Mouse (Mus musculus) olfactory bulb, adult 2 months (tissue): Measurements from ENCODE around the gene Ttl.

Source experiments
- CTCF ChIP-seq: fragments of 200-500 bp; IDR thresholded peaks from 2 replicates; pipeline ENCODE4 v1.5.1; 2012; ENCODE audit warnings: low read depth, mild to moderate bottlenecking, low read length, moderate library complexity; ENCODE audit not compliant: insufficient read depth
- POLR2A ChIP-seq: fragments of 200-500 bp; IDR thresholded peaks from 2 replicates; pipeline ENCODE4 v1.6.1; 2012; ENCODE audit warnings: mild to moderate bottlenecking, low read depth, low read length, moderate library complexity; ENCODE audit not compliant: insufficient read depth

DNA sequence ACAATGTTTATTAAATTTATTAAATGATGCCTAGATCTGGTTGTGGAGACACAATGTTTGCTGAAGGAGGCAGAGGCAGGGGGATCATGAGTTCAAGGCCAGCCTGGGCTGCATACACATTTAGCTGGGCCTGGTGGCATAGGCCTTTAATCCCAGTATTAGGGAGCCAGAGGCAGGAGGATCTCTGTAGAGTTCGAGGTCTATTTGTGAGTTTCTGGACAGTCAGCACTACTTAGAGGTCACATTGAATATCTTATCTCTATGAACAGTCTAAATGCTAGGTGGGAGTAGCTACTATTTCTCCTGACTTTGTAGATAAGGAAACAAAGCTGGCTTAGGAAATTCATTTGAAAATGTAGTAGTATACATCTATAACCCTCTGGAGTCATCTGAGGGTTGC lies 21.8 kb downstream of the Ttl start:
- TF ChIP-seq CTCF: no peak
- TF ChIP-seq POLR2A: no peak
